Mouse (Mus musculus) forebrain, embryonic 14.5 days (tissue): ENCODE measurements around the gene Rbm17. TPM values are rescaled to one million over a fixed set of nuclear protein-coding genes. Genes with fewer than 3 reads are reported as not detected.
"Not testable (repeated sequence)": the region's sequence is repeated elsewhere in the genome, so short reads cannot be mapped to it uniquely, and the experiment has no call there.

Source experiments
- ATAC-seq: fragments of 200-750 bp; cut with Nextera tagmentation; 2 replicates; pipeline ENCODE4 v1.8.0; 2017; ENCODE audit warnings: mild to moderate bottlenecking, moderate library complexity
- DNase-seq: peaks from one replicate; pipeline ENCODE4 v3.0.0-alpha.2; 2015; ENCODE audit warnings: low spot score
- H3K27ac ChIP-seq: fragments of 300-500 bp; sonication (generic); 2 replicates; pipeline ENCODE4 v1.5.1; 2014; ENCODE audit warnings: low read depth, mild to moderate bottlenecking, control low read depth, low read length, moderate library complexity
- H3K27me3 ChIP-seq: fragments of 300-500 bp; sonication (generic); replicated peaks from 2 replicates; pipeline ENCODE4 v1.6.1; 2014; ENCODE audit warnings: low read length, control low read depth, mixed read lengths; ENCODE audit not compliant: control insufficient read depth, insufficient read depth
- H3K36me3 ChIP-seq: fragments of 300-500 bp; sonication (generic); 2 replicates; pipeline ENCODE4 v1.6.1; 2014; ENCODE audit warnings: low read length, control low read depth; ENCODE audit not compliant: control insufficient read depth, insufficient read depth
- H3K4me1 ChIP-seq: fragments of 300-500 bp; sonication (generic); 2 replicates; pipeline ENCODE4 v1.6.1; 2014; ENCODE audit warnings: antibody characterized with exemption, low read length, control low read depth; ENCODE audit not compliant: control insufficient read depth, insufficient read depth
- H3K4me2 ChIP-seq: fragments of 300-500 bp; sonication (generic); 2 replicates; pipeline ENCODE4 v1.6.1; 2014; ENCODE audit warnings: mild to moderate bottlenecking, control low read depth, low read length
- H3K4me3 ChIP-seq: fragments of 300-500 bp; sonication (generic); 2 replicates; pipeline ENCODE4 v1.5.1; 2014; ENCODE audit warnings: low read depth, low read length, control low read depth
- H3K9ac ChIP-seq: fragments of 300-500 bp; sonication (generic); 2 replicates; pipeline ENCODE4 v1.6.1; 2014; ENCODE audit warnings: mild to moderate bottlenecking, low read length, control low read depth, moderate library complexity
- H3K9me3 ChIP-seq: fragments of 300-500 bp; sonication (generic); replicated peaks from 2 replicates; pipeline ENCODE4 v1.6.1; 2016; ENCODE audit warnings: low read length, control low read depth, mixed read lengths; ENCODE audit not compliant: control insufficient read depth
- WGBS: fragments of 180-500 bp; shearing (Covaris S2); extraction: QIAGEN DNeasy Blood & Tissue Kit; methylation state at CpG from one replicate; pipeline ENCODE4 v1.1.7; 2014; 5-methylcytosine and 5-hydroxymethylcytosine counted together
- polyA plus RNA-seq: library from polyadenylated mRNA; unstranded; fragments of >200 nt; fragmentation: Nextera tagmentation; extraction: Ambion mirVana; gene quantifications from 2 replicates; pipeline ENCODE4 v1.2.1, GENCODE M21; 2014

Gene Rbm17
- polyA plus RNA-seq, 1 experiment from 2014 or later: 133 TPM

- H3K9ac ChIP-seq, H3K4me2 ChIP-seq, H3K36me3 ChIP-seq, H3K4me3 ChIP-seq, H3K4me1 ChIP-seq, H3K27ac ChIP-seq, ATAC-seq, H3K9me3 ChIP-seq, H3K27me3 ChIP-seq, DNase-seq: not testable (repeated sequence)
- 78% methylated on average over 4 of the region's 4 CpGs for WGBS
Observed at GRCm38 (mm10) chr2:11606718-11607117, 2.8 kb upstream of the Rbm17 start.

DNA sequence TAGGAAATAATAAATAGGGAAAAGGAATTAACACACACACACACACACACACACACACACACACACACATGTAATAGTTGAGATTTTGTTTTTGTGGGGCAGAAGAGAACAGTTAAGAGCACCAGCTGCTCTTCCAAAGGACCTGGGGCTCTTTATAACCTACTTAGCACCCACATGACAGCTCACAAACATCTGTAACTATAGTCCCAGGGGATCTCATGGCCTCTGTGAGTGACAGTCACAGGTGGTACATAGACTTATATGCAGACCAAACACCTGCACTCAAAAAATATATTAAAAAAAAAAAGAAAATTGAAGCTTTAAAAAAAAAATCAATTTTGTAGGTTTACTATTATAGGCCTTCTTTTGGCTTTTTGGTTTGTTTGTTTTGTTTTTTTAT, 958 bp upstream of the Rbm17 start:
- peaks cover 7% of the 10 kb centered on the region for H3K36me3 ChIP-seq
- ATAC-seq (no peak), DNase-seq (no peak)
- no peaks in the 10 kb centered on the region for H3K9me3 ChIP-seq
- no peaks in the 10 kb centered on the region for H3K27me3 ChIP-seq
- H3K4me1 ChIP-seq: peaks cover 6% of the 10 kb centered on the region
- H3K4me3 ChIP-seq: no peak overlapping the region
- H3K27ac ChIP-seq: no peak overlapping the region
- H3K9ac ChIP-seq: no peak overlapping the region
- no peak overlapping the region for H3K4me2 ChIP-seq

- ATAC-seq: peak; percentile 100
- no peaks in the 10 kb centered on the region for H3K9me3 ChIP-seq
- peak overlapping the region; percentile 99 for H3K9ac ChIP-seq
- peak overlapping the region; percentile 63; the same call in 1 of the 2 replicates for H3K27ac ChIP-seq
- under 1% methylated on average over 69 of the region's 78 CpGs for WGBS
- peaks cover 28% of the 10 kb centered on the region for H3K36me3 ChIP-seq
- H3K27me3 ChIP-seq: no peaks in the 10 kb centered on the region
- H3K4me2 ChIP-seq: peak overlapping the region; percentile 75
- peak overlapping the region; percentile 91 for H3K4me3 ChIP-seq
- H3K4me1 ChIP-seq: peaks cover 6% of the 10 kb centered on the region
- DNase-seq: peak; percentile 96
Observed at GRCm38 (mm10) chr2:11602506-11603489, 1.2 kb downstream of the Rbm17 start.

DNA sequence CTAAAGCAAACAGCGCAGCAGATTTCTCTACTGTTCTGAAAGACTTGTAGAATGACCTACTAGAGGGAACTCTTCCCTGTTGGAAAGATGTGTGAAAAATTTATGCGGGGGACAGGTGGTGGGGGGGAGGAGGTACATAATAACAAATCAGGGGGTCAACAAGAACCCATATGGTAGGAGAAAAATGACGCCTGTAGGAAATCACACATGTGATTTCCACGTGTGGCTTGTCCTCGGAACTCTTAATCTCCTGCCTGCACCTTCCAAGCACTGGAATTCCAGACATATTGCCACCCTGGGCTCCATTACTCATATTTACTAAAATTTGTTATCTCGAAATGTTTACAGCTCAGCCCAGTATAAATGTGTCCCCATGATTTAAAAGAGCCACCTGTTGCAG, 2.2 kb downstream of the Rbm17 start:
- Histone ChIP-seq H3K4me2 (peak overlapping the region; percentile 75), H3K9me3 (no peaks in the 10 kb centered on the region), H3K4me3 (peak overlapping the region; percentile 91), H3K9ac (peak overlapping the region; percentile 99), H3K36me3 (peaks cover 38% of the 10 kb centered on the region), H3K27ac (no peak overlapping the region), H3K4me1 (peaks cover 6% of the 10 kb centered on the region), H3K27me3 (no peaks in the 10 kb centered on the region)
- ATAC-seq: no peak
- 75% methylated on average over 6 of the region's 6 CpGs for WGBS
- DNase-seq: no peak

- peaks cover 68% of the 10 kb centered on the region for H3K36me3 ChIP-seq
- no peak for ATAC-seq
Observed at GRCm38 (mm10) chr2:11597906-11598305, 6.0 kb downstream of the Rbm17 start.

DNA sequence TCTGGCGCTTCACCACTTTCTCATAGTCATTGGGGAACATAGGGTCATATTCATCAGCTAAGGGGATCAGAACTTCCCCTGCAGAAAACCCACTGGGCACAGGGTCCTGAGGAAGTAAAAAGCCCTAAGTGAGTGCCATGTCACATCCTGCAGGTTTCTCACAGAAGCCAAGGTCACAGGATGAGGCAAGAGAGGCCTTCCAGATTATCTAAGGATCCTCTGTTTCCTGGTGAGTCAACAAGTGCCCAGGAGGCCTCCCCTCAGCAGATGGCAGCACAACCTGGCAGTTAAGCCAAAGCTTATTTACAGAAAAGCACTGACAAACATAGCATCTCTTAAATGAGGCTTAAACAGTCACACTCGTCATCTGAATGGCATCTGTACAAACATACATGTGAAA, 7.3 kb downstream of the Rbm17 start:
- DNase-seq (no peak), ATAC-seq (no peak)
- Histone ChIP-seq H3K27ac (no peak overlapping the region), H3K4me2 (no peak overlapping the region), H3K36me3 (peaks cover 80% of the 10 kb centered on the region), H3K27me3 (no peaks in the 10 kb centered on the region), H3K4me1 (no peaks in the 10 kb centered on the region; the same call in 1 of the 2 replicates), H3K4me3 (no peak overlapping the region), H3K9ac (no peak overlapping the region), H3K9me3 (no peaks in the 10 kb centered on the region)
- WGBS: 84% methylated on average over 2 of the region's 2 CpGs

More at GRCm38 (mm10) chr2:11597906-11598305, 6.0 kb downstream of the Rbm17 start:
- peaks cover 6% of the 10 kb centered on the region for H3K4me1 ChIP-seq
- no peak overlapping the region for H3K4me2 ChIP-seq
- no peaks in the 10 kb centered on the region for H3K9me3 ChIP-seq
- no peak for DNase-seq
- H3K4me3 ChIP-seq: no peak overlapping the region
- WGBS: 96% methylated on average over 7 of the region's 7 CpGs
- H3K27me3 ChIP-seq: no peaks in the 10 kb centered on the region
- H3K27ac ChIP-seq: no peak overlapping the region
- no peak overlapping the region for H3K9ac ChIP-seq

DNA sequence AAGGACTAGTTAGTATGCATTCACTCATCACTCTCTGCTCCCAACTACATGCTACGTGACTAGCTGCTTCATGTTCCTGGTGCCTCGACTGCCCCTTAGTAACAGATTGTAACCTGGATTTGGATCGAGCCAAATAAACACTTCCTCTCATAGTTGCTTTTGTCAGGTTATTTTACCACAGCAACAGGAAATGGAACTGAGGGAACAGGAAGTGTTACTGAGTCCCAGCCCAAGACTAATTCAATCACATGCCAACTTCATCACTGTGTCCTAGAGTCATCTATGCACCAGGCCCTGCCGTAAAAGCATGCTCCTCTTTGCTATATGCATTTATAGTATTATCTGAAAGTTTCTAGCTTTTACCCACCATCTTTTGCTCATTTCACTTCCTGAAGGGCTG, 16.0 kb downstream of the Rbm17 start:
- peaks cover 95% of the 10 kb centered on the region for H3K36me3 ChIP-seq
- WGBS: 90% methylated on average over 4 of the region's 4 CpGs
- no peaks in the 10 kb centered on the region for H3K9me3 ChIP-seq
- no peak for ATAC-seq
- no peak overlapping the region for H3K4me2 ChIP-seq
- H3K9ac ChIP-seq: no peak overlapping the region
- no peak overlapping the region for H3K4me3 ChIP-seq
- no peak overlapping the region for H3K27ac ChIP-seq
- no peaks in the 10 kb centered on the region for H3K4me1 ChIP-seq
- no peak for DNase-seq
- no peaks in the 10 kb centered on the region for H3K27me3 ChIP-seq

DNA sequence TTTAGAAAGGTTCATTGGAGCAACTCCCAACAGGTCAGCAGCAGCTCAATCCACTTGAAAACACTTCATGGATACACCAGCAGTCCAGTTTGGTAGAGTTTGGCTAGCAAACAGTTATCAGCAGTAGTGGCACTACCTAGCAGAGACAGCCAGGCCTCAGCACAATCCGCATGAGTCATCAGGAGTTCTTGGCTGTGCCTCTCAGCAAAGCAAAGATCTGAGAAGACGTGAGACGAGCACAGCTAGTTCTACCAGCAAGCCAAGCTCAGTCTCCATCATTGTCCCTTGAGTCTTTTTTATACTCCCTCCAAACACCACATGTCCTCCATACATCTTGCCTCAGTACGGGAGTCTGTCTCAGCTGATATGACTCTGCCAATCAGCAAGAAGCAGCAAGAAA, 24.6 kb downstream of the Rbm17 start:
- DNase-seq: no peak

GRCm38 (mm10) chr2:11578187-11578586, 25.8 kb downstream of the Rbm17 start:
- no peak for ATAC-seq

More for the DNA sequence above, 24.6 kb downstream of the Rbm17 start:
- Histone ChIP-seq H3K4me1 (no peaks in the 10 kb centered on the region), H3K27me3 (no peaks in the 10 kb centered on the region), H3K9ac (no peak overlapping the region), H3K9me3 (no peaks in the 10 kb centered on the region), H3K27ac (no peak overlapping the region), H3K4me2 (no peak overlapping the region), H3K4me3 (no peak overlapping the region), H3K36me3 (peaks cover 16% of the 10 kb centered on the region)
- ATAC-seq: no peak
- WGBS: 94% methylated on average over 4 of the region's 4 CpGs

More at GRCm38 (mm10) chr2:11578187-11578586, 25.8 kb downstream of the Rbm17 start:
- no peaks in the 10 kb centered on the region for H3K9me3 ChIP-seq
- 0 out of 2 replicates have a peak, but pooled peaks cover 6% of the 10 kb centered on the region for H3K36me3 ChIP-seq
- DNase-seq: no peak
- H3K4me3 ChIP-seq: no peak overlapping the region
- no peaks in the 10 kb centered on the region for H3K27me3 ChIP-seq
- no peak overlapping the region for H3K27ac ChIP-seq
- H3K4me1 ChIP-seq: no peaks in the 10 kb centered on the region
- no peak overlapping the region for H3K4me2 ChIP-seq
- no peak overlapping the region for H3K9ac ChIP-seq
- 94% methylated on average over 6 of the region's 6 CpGs for WGBS
